Mouse (Mus musculus) MEL (cell line): ENCODE measurements around the gene Grm7. TPM values are rescaled to one million over a fixed set of nuclear protein-coding genes. Genes with fewer than 3 reads are reported as not detected.

Experiments used
- DNase-seq: peaks from one replicate; pipeline ENCODE4 v3.0.0; 2011; ENCODE audit warnings: low read depth, low spot score
- H3K27ac ChIP-seq: 2 replicates; pipeline ENCODE4 v1.5.1; 2012; ENCODE audit warnings: low read depth, mild to moderate bottlenecking, control low read depth, low read length, moderate library complexity; ENCODE audit not compliant: control insufficient read depth
- H3K27me3 ChIP-seq, 2 experiments: fragments of 150-350 bp in 1 of 2; sonication (generic) in 1 of 2; 2 replicates each; pipeline ENCODE4 v1.6.1; 2012; ENCODE audit warnings: low read length in 2 of 2, mild to moderate bottlenecking in 2 of 2, improper control_type of control experiment in 1 of 2, moderate library complexity in 1 of 2; ENCODE audit not compliant: insufficient read depth in 2 of 2, control insufficient read depth in 1 of 2
- H3K36me3 ChIP-seq, 2 experiments: 2 replicates each; pipeline ENCODE4 v1.6.1; 2012 to 2014; ENCODE audit warnings: low read length in 2 of 2, improper control_type of control experiment in 1 of 2, inconsistent platforms in 1 of 2, mild to moderate bottlenecking in 1 of 2; ENCODE audit not compliant: insufficient read depth in 2 of 2, control insufficient read depth in 1 of 2
- H3K4me1 ChIP-seq, 2 experiments: fragments of 150-350 bp in 1 of 2; sonication (generic) in 1 of 2; 2 replicates each; pipeline ENCODE4 v1.6.1; 2012; ENCODE audit warnings: low read length in 2 of 2, improper control_type of control experiment in 1 of 2, mild to moderate bottlenecking in 1 of 2; ENCODE audit not compliant: insufficient read depth in 2 of 2, control insufficient read depth in 1 of 2
- H3K4me3 ChIP-seq, 2 experiments: fragments of 150-350 bp in 1 of 2; sonication (generic) in 1 of 2; 2 replicates each; pipeline ENCODE4 v1.5.1; 2012; ENCODE audit warnings: low read depth in 2 of 2, low read length in 2 of 2, mild to moderate bottlenecking in 2 of 2, moderate library complexity in 2 of 2, control low read depth in 1 of 2, improper control_type of control experiment in 1 of 2; ENCODE audit not compliant: control insufficient read depth in 1 of 2, insufficient read depth in 1 of 2
- H3K79me2 ChIP-seq: 2 replicates; pipeline ENCODE4 v1.6.1; 2012; ENCODE audit warnings: mild to moderate bottlenecking, low read length, moderate library complexity; ENCODE audit not compliant: control insufficient read depth, poor library complexity, insufficient read depth
- H3K9ac ChIP-seq: 2 replicates; pipeline ENCODE4 v1.6.1; 2012; ENCODE audit warnings: low read depth, mild to moderate bottlenecking, control low read depth, low read length, moderate library complexity; ENCODE audit not compliant: control insufficient read depth, poor library complexity, severe bottlenecking
- H3K9me3 ChIP-seq: fragments of 150-350 bp; sonication (generic); replicated peaks from 2 replicates; pipeline ENCODE4 v1.6.1; 2012; ENCODE audit warnings: mild to moderate bottlenecking, low read length, improper control_type of control experiment, moderate library complexity; ENCODE audit not compliant: insufficient read depth
- ETS1 ChIP-seq: IDR thresholded peaks from 2 replicates; pipeline ENCODE4 v1.6.1; 2012; ENCODE audit warnings: low read depth, mild to moderate bottlenecking, inconsistent platforms, low read length, improper control_type of control experiment, moderate library complexity
- GATA1 ChIP-seq: IDR thresholded peaks from 2 replicates; pipeline ENCODE4 v1.6.1; 2011; ENCODE audit warnings: low read depth, low read length, improper control_type of control experiment
- KAT2A ChIP-seq: conservative IDR thresholded peaks from 2 replicates; pipeline ENCODE4 v1.6.1; 2012; ENCODE audit warnings: low read depth, low read length, improper control_type of control experiment, inconsistent platforms
- MXI1 ChIP-seq: IDR thresholded peaks from 2 replicates; pipeline ENCODE4 v1.6.1; 2011; ENCODE audit warnings: mild to moderate bottlenecking, low read depth, low read length, improper control_type of control experiment
- SMC3 ChIP-seq: IDR thresholded peaks from 2 replicates; pipeline ENCODE4 v1.6.1; 2011; ENCODE audit warnings: low read depth, low read length, improper control_type of control experiment
- TCF12 ChIP-seq: IDR thresholded peaks from 2 replicates; pipeline ENCODE4 v1.6.1; 2014; ENCODE audit warnings: low read depth, mild to moderate bottlenecking, inconsistent platforms, low read length, improper control_type of control experiment, moderate library complexity
- ZMIZ1 ChIP-seq: IDR thresholded peaks from 2 replicates; pipeline ENCODE4 v1.6.1; 2012; ENCODE audit warnings: low read depth, mild to moderate bottlenecking, inconsistent platforms, low read length, improper control_type of control experiment, moderate library complexity
- polyA plus RNA-seq, 2 experiments: library from polyadenylated mRNA; stranded (reverse) in 1 of 2; unstranded in 1 of 2; fragments of >175 nt in 1 of 2; fragments of >200 nt in 1 of 2; gene quantifications; 2 replicates each; pipeline versions ENCODE4 v1.2.1 to v1.2.4; 2012; ENCODE audit warnings: low replicate concordance in 2 of 2, low read depth in 1 of 2; ENCODE audit not compliant: insufficient read length in 2 of 2, insufficient read depth in 1 of 2, missing spikeins in 1 of 2
- total RNA-seq: library from RNA; depleted of rRNA; stranded (reverse); fragments of 300-350 nt; gene quantifications from 2 replicates; pipeline ENCODE4 v1.2.3, GENCODE M21; 2012

Grm7 gene
- total and polyA plus RNA-seq, 3 experiments, result not detected

- no peaks in the 10 kb centered on the region for H3K36me3 ChIP-seq
- no peak overlapping the region for H3K4me3 ChIP-seq
- no peaks in the 10 kb centered on the region for H3K79me2 ChIP-seq
- H3K27ac ChIP-seq, result no peak overlapping the region
- H3K4me1 ChIP-seq, result no peaks in the 10 kb centered on the region
- H3K9me3 ChIP-seq, result no peaks in the 10 kb centered on the region
- H3K9ac ChIP-seq, result no peak overlapping the region
- DNase-seq, result no peak
- TF ChIP-seq ZMIZ1 (no peak), ETS1 (no peak), SMC3 (no peak), TCF12 (no peak), MXI1 (no peak), GATA1 (no peak), KAT2A (no peak)
- no peaks in the 10 kb centered on the region for H3K27me3 ChIP-seq
Measured at GRCm38 (mm10) chr6:111613834-111614233, 968.5 kb downstream of the Grm7 start.
